Comparison of ENCODE assay signal across 20 mouse cellular contexts in genomic region chr17:82408296-82408695, GRCm38 (mm10).
A peak's percentile ranks its signal among the peaks of the same experiment; 100 is the strongest.
DNase-seq lines count a peak whose midpoint lies in the region; ATAC-seq lines count a peak whose summit lies in the region.
"Had no signal": no experiment of that assay in that cellular context is flagged by ENCODE, and none has a peak within 500 bp of the region (broad histone marks: within the 10 kb centered on the region; RNA-seq: fewer than 3 reads in every experiment).

No protein-coding gene starts in this region.

- peak; percentile 95 for ATAC-seq in frontal cortex, adult (ENCODE audit: low TSS enrichment)
- ATAC-seq: activated CD4-positive, CD25-positive, alpha-beta regulatory T cell, adult 4 months; CD4-positive, CD25-positive, alpha-beta regulatory T cell, adult 4 months; forebrain, embryonic 13.5 days; forebrain, embryonic 15.5 days; Patski had no signal

- DNase-seq in frontal cortex, postnatal 10 days (ENCODE audit: low spot score in 2 of 2): no peak
- DNase-seq in layer of hippocampus, adult 9-11 months: peak; percentile 2
- DNase-seq in layer of hippocampus, adult 11-12 months (ENCODE audit: low spot score): no peak
- DNase-seq in right cerebral cortex, postnatal 25 days: peak; percentile 3
- no peak for DNase-seq in right cerebral cortex, postnatal 10 days (ENCODE audit: low spot score in 2 of 2)
- DNase-seq in gastrocnemius, adult 18-20 months (ENCODE audit: low spot score): no peak
- DNase-seq: adrenal gland, adult 8-10 months; adrenal gland, postnatal 14 days; B cell, adult 2 months; cerebellum, adult 11-12 months; cerebellum, adult 2 months; cerebellum, adult 9-10 months; cerebellum, postnatal 10 days; cerebellum, postnatal 25 days had no signal

Comparison
In these comparisons a context has a peak if more than half of its experiments do, and no peak if none do; other contexts are left out.
1. DNase-seq: peak in layer of hippocampus, adult 9-11 months (single experiment) and right cerebral cortex, postnatal 25 days (single experiment); none in frontal cortex, postnatal 10 days (0 of 2), layer of hippocampus, adult 11-12 months (single experiment), right cerebral cortex, postnatal 10 days (0 of 2) and gastrocnemius, adult 18-20 months (single experiment).